Mouse (Mus musculus) spleen, postnatal 4 days (tissue): ENCODE results near the gene Cdh24.
"Not testable (repeated sequence)": the region's sequence is repeated elsewhere in the genome, so short reads cannot be mapped to it uniquely, and the experiment has no call there.

Source experiments
- DNase-seq, 2 experiments: peaks; one replicate each; pipeline ENCODE4 v3.0.0; 2022; ENCODE audit warnings: low spot score in 2 of 2

Gene Cdh24

DNA sequence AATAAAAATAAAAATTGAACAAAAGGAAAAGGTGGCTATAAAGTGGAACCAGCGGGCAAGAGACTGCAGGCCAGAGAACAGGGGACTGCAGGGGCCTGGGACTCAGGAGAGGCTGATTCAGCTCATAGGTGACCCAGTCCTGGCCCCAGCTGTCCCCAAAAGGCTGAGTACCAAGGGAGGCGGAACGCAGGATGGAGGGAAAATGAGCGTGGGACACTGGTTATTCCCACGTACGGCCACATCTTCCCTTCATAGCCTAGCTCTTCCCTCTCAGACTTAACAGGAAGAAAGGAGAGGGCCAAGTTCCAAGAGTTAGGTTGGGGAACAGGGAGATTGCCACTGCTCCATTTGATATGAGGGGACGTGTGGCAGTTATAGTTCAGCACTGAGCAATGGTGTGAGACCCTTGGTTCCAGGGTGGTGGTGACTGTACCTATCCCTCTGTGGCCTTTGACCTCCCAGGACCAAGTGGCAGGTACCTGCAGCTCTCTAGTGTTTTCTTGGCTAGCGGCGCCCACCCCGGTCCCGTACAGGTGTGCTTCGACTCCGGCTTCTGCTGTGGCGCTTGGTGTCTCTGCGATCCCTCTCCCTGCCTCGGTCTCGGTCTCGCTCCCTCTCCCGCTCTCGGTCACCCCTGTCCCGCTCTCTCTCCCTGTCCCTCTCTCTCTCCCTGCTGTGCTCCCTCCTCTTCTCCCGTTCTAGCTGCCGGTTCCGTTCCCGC lies 1.2 kb upstream of the Cdh24 start:
- DNase-seq, result peak in 1 of 2 experiments; percentile 67

DNA sequence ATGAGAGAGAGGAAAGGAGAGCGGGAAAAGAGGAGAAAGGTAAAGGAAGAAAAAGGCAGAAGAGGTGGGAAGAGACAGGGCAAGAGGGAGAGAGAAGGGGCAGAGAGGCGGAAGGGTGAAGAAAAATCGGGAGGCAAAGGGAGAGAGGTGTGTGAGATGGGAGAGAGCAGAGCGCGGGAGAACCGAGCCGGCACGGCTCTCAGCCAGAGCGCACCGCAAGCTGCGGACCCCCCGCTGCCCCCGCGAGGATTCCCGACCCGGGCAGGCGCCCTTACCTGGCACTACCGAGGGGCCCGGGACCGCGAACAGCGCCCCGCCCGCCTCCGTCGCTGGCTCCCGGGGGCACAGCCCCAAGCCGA lies 239 bp downstream of the Cdh24 start, which contains the start of gene Gm17606:
TSS of gene Gm17606 (plus strand) at position 7 of the 359 bp plus-strand sequence.
- no peak for DNase-seq

DNA sequence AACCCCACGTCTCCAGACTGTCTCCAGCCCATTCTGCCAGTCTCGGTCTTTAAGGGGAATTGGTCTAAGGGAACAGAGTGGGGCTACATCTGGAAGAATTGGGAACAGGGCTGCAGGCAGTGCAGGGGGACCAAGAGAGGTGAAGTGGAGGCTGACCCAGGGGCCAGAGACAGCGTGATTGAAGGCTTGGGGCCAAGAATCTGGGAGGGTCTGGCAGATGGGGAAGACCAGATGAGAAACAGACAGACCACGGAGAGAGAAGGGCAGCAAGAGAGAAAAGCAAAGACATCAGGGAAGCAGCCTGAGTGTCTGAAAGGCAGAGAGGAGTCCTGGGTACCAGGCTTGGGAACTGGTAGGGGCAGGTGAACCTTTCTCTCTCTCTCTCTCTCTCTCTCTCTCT lies 1.0 kb downstream of the Cdh24 start:
- DNase-seq, result no peak

DNA sequence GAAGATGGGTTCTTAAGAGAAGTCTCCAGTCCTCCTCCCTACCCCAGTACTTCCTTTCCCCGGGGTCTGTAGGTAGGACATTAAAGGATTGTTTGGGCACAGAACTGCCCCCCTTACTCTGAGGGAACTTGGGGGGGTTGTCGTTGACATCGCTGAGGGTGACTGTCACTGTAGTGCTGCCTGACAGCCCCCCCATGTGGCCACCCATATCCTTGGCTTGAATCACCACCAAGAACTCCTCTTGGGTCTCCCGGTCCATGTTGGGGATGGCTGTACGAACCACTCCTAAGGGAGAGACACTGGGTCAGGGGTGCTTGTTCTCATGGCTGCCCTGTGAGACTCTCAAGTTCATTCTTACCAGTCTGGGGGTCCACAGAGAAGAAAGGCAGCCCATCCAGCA lies 3.0 kb downstream of the Cdh24 start:
- DNase-seq, result no peak

DNA sequence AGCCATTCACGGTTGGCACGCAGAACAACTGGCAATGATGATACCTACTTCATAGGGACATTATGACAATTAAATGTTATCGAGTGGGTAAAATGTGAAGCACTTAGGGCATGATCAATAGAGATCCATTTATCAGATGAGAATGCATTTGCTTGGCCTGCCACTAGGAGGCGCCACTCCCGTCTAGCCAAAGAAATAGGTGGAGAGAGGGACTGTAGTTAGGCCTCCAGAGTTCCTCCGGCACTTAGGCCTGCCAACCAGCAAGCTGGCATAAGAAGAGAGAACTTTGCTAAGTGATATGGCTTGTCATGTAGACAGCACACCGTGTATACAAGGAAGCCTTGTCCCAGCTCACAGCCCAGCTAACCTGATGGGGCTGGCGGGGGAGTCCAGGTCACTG lies 4.2 kb downstream of the Cdh24 start:
- peak; percentile 54 to 86 for DNase-seq

DNA sequence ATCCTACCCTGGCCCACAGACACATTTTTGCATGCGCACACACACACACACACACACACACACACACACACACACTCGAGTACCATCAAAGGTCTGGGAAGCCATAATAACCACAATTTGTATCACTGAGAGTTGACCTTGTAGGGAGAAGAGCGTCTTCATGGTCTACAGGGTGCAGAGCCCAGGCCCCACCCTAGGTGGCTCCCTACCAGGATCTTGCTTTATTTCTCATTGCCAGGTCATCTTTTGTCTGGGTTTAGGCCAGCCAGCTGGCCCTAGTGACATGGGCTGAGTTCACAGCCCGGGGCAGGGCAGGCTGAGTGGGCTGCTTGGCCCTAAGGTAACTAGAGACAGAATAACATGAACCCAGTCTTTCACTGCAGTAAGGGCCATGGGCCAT lies 7.0 kb downstream of the Cdh24 start:
- DNase-seq, result no peak

DNA sequence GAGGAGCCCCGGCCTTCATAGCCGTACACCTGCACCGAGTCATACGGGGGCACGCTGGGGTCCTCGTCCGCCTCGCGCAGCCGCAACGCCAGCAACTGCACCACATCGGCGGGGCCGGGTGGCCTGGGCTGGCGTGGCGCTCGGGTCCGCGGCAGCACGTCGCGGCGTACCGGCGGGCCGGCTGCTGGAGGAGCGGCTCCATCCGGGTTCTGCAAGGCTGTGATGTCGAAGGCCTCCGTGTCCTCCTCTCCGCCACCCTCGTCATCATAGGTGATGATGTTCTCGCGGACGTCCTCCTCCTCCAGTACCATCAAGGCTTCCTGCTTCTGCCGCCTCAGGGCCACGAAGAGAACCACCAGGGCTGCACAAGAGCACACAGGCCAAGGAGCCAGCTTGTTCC lies 8.9 kb downstream of the Cdh24 start:
- no peak for DNase-seq

DNA sequence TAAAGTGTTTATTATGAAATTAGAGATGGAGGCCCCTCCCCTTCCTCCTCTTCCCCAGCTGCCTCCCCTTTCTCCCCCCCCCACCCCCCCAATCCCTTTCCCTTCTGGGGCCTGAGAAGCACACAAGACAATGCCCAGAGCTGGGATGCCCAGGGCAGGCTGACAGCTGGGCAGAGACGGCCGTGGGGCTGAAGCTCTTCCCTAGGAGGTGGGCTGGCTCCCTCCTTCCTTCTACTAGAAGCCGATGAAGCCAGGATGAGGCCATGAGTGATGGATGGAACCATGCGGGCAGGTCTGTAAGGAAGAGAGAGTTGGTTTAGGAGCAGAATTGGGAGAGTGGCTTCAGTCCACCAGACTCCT lies 9.9 kb downstream of the Cdh24 start:
- DNase-seq, result no peak

DNA sequence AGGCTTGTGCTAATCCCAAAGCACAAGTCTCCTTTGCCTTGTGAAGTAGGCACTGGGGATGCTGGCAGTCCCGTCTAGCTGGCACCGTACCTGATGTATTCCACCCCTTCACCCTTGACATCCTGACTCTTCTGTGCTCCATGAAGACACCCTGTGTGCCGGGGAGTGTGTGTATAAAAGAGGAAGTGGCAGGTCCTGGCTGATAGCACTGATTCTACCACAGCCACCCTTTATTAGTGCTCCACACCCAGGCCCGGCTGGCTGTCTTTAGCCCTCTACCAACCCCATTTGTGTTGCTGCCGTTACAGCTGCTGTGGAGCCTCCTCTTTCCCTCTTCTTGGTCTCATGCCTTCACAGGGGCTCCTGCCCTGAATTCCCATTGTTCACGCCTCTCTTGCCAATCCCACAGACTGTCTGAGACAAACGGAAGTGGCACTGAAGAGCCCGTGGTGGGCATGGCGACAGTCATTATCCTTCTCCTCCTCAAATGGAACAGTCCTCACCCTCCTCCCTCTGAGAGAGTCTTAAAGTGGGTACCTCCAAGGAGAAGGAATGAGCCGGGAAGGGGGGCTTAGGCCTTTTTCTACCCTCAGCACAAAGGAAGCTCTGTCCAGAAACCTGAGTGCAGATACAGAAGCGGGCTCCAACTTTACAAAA lies 10.5 kb downstream of the Cdh24 start:
- no peak for DNase-seq

DNA sequence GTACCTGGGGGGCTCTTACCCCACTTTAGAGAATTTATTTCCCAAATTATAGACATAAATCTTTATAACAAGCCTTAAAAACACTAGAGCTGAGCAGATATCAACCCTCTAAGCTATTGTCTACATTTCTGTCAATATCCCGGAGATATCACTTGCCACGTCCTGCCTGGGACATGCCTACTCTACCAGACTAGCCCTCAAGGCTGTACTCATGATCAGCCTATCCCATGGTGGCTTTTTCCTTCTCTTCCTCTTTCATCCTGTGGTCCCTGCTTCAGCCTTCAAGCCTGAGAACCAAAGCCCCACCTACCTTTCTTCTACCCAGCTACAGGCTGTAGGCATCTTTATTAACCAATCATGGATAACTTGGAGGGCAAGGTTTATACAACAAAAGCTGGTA lies 11.4 kb downstream of the Cdh24 start:
- DNase-seq, result no peak

DNA sequence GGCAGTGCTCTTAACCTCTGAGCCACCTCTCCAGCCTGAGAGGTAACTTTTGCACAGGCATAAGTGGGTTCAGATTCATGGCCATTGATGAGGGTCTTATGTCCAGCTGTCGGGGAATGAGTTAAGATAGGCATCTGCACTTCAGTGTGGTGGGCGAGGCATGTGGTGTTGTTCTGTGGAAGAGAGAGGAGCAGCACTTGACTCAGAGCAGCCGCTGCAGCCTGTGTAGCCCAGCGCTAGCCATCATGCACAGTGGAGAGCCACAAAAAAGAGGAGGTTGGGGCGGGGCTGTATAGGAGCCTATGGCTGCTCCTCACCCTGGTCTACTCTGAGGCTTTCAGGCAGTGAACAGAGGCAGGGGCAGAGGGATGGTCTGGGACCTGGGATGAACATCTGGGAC lies 13.1 kb downstream of the Cdh24 start:
- DNase-seq, result no peak

DNA sequence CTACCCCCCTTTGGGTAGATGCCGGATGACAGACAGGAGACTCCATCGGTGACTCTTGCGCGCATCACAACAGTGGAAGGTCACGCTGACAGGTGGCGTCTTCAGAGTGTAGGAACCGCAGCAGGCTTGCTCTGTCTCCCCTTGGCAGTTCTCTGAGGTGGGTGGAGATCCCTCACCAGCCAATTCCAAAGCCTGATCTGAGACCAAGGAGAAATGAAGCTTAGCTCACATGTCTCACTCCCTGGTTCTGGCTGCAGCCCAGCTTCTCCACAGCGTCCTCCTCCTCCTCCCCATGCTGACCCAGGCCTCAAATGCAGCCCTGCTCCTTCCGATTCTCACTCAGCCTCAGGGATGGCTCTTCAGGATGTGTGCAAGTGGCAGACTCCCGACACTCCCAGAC lies 16.2 kb downstream of the Cdh24 start:
- no peak for DNase-seq

DNA sequence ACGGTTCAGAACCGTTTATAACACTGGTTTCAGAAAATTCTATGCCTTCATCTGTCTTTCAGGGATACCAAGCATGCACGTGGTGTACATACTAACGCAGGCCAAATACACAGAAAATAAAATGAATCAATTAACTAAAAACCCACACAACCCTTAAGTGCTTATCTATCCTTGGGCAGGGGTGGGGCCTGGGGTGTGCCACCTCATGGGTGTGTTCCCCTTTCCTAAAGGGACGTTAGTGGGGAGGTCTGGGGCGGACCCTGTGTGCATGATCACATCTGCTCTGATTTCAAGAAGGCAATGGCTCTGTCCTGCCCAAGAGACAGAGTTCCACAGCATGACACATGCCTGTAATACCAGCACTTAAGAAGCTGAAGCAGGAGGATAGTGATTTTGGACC lies 17.8 kb downstream of the Cdh24 start:
- no peak for DNase-seq

DNA sequence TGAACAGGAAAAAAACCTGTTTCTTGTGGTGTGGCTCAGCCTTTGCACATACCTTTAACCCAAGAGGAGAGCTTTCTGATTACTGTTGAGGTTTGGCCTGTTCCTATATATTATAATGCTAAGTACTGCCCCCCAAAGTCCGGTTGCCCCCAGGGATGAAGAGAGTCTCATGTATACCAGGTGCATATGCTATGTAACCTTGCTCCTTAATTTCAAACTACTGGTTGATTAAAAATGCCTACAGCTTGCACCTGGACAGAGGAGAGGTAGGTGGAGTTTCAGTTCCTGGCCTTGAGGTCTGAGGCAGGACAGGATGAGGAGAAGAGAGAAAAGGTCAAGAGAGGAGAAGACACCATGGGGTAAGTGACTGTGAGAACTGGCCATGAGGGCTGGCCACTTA lies 20.0 kb downstream of the Cdh24 start, which contains the start of gene Psmb11:
TSS of gene Psmb11 (plus strand) at position 301 of the 400 bp plus-strand sequence.
- no peak for DNase-seq

DNA sequence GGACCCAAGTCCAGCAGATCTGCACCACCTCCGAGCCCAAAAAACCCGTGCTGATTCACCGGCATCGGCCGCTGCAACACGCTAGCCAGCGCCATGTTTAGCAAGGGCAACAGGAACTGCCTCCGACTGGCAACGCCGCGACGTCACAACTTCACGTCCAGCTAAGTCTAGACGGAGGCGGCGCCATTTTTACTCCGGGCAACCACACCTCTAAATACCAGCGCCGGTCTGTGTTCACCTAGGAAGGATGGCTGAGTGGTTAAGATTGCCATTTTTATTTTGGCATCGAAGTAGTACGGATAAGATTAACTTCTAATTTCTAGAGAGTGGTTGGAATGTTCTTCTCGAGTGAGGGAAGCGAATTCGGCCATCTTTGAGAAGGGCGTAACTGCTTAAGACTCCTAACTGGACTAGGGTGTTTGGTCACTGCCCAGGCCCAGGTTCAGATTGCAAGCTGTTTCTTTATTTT lies 23.2 kb downstream of the Cdh24 start, which contains the start of gene Psmb5:
TSS of gene Psmb5 (minus strand) at position 126 of the 469 bp plus-strand sequence.
- DNase-seq, result peak; percentile 85 to 93

DNA sequence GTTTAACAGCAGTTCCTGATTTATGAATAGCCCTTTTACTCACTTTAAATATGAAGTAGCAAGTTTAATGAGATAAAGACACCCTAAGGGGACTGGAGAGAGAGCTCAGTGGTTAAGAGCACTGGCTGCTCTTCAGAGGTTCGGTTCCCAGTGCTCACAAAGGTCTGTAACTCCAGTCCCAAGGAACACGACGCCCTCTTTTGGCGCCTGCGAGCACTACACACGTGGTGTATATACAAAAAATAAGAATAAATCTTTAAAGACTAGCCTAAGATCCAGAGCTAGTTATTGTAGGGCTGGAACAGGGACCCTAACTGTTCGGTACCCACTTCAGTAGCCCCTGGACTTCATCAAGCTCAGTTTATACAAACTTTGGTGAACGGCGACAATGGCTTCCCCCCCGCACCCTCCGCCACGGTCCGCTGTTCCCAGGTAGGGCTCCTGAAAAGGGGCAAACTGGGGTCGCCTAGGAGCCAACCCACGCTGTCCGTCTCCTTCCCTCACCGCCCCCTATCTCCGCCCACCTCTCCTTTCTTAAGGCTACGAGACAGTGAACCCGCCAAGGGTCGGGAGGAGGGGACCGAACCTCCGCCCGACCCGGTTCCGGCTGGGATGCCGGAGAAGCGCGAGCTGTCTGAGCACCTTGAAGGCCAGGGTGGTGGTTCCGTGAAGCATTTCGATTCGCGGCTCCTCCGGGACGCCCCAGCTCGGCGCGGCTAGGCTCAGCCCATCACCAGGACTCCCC lies 23.8 kb downstream of the Cdh24 start:
- DNase-seq, result no peak

DNA sequence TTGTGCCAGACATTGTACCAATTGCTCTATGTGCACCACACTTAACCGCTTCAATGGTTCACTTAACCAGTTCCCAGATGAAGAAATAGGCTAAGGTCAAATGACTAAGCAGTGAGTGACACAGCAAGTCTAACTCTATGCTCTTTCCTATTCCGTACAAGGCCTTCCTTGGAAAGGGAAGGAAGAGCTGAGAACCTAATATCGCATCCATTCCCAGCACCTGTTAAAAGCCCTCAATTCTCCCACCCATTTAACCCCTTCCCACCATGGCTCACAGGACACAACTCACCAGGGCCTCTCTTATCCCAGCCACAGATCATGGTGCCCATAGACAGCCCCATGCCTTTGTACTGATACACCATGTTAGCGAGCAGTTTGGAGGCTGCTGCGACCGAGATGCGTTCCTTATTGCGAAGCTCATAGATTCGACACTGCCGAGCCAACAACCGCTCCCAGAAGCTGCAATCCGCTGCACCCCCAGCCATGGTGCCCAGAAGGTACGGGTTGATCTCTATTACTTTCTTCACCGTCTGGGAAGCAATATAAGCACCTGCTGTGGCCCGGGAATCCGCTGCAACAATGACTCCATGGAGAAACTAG lies 24.8 kb downstream of the Cdh24 start:
- DNase-seq, result no peak

DNA sequence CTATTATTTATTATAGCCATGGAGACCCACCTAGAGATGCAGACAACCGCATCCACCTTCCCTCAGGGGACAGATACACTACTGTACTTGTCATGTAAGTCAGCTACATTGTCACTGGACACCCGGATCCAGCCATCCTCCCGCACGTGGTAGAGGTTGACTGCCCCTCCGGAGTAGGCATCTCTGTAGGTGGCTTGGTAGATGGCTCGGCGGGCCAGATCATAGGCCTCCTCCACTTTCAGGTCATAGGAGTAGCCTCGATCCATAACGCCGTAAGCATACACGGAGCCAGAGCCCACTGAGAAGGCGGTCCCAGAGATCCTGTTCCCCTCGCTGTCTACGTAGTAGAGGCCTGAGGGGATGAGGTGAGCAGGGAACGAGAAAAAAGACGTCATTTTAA lies 27.0 kb downstream of the Cdh24 start:
- DNase-seq, result not testable (repeated sequence)

DNA sequence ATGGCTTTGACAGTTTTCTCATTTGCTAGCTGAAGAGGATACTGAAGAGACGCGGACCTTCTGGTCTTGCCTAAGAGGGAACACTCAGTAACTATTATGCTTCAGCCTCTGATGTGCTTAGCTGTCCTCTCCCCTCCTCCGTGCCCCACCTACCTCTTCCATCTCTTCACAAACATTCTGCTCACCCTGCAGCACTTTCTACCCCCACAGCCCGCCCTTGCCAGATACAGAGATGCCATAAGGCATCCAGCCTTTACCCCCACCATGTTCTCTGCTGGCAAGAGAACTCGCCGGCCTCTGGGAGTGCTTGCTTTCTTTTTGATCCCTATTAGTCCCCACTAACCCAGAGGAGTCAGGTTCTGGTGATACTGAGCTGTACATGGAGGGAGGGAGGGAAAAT lies 30.5 kb downstream of the Cdh24 start:
- no peak for DNase-seq

DNA sequence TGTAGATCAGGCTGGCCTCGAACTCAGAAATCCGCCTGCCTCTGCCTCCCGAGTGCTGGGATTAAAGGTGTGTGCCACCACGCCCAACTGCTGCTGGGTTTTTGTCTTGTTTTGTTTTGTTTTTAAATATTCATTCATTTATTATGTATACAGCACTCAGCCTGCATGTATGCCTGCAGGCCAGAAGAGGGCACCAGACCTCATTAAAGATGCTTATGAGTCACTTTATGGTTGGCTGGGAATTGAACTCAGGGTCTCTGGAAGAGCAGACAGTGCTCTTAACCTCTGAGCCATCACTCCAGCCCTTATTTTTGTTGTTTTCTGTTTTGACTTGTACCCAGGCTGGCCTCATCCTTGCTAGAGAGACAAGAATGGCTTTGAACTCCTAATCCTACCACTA lies 31.2 kb downstream of the Cdh24 start:
- DNase-seq, result no peak

DNA sequence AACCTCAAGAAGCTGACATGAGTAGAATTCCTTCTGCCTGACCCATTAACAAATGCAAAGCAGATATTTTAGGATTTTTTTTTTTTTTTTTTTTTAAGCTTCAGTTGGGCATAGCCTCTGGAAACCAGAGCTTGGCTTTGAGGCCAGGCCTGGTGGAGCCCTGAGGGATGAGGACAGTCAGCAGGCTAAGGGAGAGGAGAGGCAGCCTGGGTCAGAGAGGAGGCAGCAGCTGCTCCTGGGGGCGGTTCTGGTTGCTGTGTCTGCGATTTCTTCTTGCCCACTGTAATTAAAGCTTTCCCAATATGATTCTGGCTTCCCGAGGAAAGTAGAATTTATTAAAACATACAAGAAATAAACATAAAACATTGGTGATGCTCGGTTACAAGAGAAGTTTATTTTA lies 31.9 kb downstream of the Cdh24 start:
- DNase-seq, result no peak

DNA sequence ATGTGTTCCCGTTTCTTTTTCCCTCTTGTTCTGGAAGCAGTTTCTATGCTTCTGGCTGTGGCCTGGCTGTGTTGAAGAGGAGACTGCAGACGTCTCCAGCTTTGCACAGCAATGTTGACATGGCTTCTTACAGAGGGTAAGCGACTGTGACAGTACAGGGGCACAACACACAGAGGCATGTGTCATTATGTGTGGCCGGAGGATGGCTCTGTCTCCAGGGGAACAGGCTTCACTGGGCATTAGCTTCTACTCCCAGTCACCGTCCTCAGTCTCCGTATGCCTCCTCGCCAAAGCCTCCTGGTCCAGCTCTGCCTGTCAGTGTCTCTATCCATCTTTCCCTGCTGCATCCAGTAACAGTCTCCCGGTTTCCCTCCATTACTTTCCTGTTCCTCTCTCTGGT lies 33.9 kb downstream of the Cdh24 start:
- no peak for DNase-seq
